Mouse (Mus musculus) ES-E14 (cell line): ENCODE data around the gene Gdf15. TPM values are rescaled to one million over a fixed set of nuclear protein-coding genes. Genes with fewer than 3 reads are reported as not detected.

Experiments used
- DNase-seq: peaks from one replicate; pipeline ENCODE4 v3.0.0-alpha.2; 2013; ENCODE audit warnings: low read depth, low spot score
- H3K27ac ChIP-seq: 2 replicates; pipeline ENCODE4 v1.5.1; 2012; ENCODE audit warnings: low read depth, mild to moderate bottlenecking, low read length, moderate library complexity, mixed read lengths; ENCODE audit not compliant: poor library complexity, insufficient read depth, severe bottlenecking
- H3K36me3 ChIP-seq: 2 replicates; pipeline ENCODE4 v1.6.1; 2012; ENCODE audit warnings: mild to moderate bottlenecking, low read length, moderate library complexity, mixed read lengths; ENCODE audit not compliant: control insufficient read depth, poor library complexity, insufficient read depth, severe bottlenecking
- H3K4me1 ChIP-seq, 2 experiments: fragments of 150-350 bp in 1 of 2; sonication (generic) in 1 of 2; 2 replicates each; pipeline ENCODE4 v1.6.1; 2012; ENCODE audit warnings: low read length in 2 of 2, mild to moderate bottlenecking in 1 of 2, mixed read lengths in 1 of 2; ENCODE audit not compliant: control insufficient read depth in 2 of 2, insufficient read depth in 2 of 2, poor library complexity in 1 of 2
- H3K4me3 ChIP-seq, 2 experiments: fragments of 150-350 bp in 1 of 2; sonication (generic) in 1 of 2; 2 replicates each; pipeline ENCODE4 v1.5.1; 2012; ENCODE audit warnings: low read length in 2 of 2, low read depth in 1 of 2, mild to moderate bottlenecking in 1 of 2, mixed read lengths in 1 of 2; ENCODE audit not compliant: insufficient read depth in 1 of 2, poor library complexity in 1 of 2, severe bottlenecking in 1 of 2
- H3K9ac ChIP-seq: 2 replicates; pipeline ENCODE4 v1.6.1; 2012; ENCODE audit warnings: low read depth, mild to moderate bottlenecking, low read length, mixed read lengths; ENCODE audit not compliant: poor library complexity, insufficient read depth, severe bottlenecking
- H3K9me3 ChIP-seq: fragments of 150-350 bp; sonication (generic); 2 replicates; pipeline ENCODE4 v1.6.1; 2012; ENCODE audit warnings: low read depth, mild to moderate bottlenecking, low read length; ENCODE audit not compliant: control insufficient read depth, insufficient read depth
- CHD2 ChIP-seq: IDR thresholded peaks from 2 replicates; pipeline ENCODE4 v1.6.1; 2014; ENCODE audit warnings: mild to moderate bottlenecking, low read depth, low read length, inconsistent platforms
- HCFC1 ChIP-seq: IDR thresholded peaks from 2 replicates; pipeline ENCODE4 v1.6.1; 2012; ENCODE audit warnings: low read length, inconsistent platforms, borderline replicate concordance; ENCODE audit not compliant: insufficient read depth
- MAFK ChIP-seq: IDR thresholded peaks from 2 replicates; pipeline ENCODE4 v1.6.1; 2014; ENCODE audit warnings: mild to moderate bottlenecking, low read depth, low read length, inconsistent platforms; ENCODE audit not compliant: insufficient read depth
- ZC3H11A ChIP-seq: IDR thresholded peaks from 2 replicates; pipeline ENCODE4 v1.6.1; 2012; ENCODE audit warnings: low read depth, mild to moderate bottlenecking, inconsistent platforms, low read length, borderline replicate concordance
- ZNF384 ChIP-seq: IDR thresholded peaks from 2 replicates; pipeline ENCODE4 v1.6.1; 2012; ENCODE audit warnings: low read depth, low read length, inconsistent platforms
- in situ Hi-C, 2 experiments: fragments of 600-800 bp; cut with MboI; formaldehyde crosslinking; loops; one replicate each; pipeline ENCODE4 v1.15.1; 2025; ENCODE audit warnings: low sequenced_read_pairs in 2 of 2, inconsistent platforms in 1 of 2; ENCODE audit not compliant: unreplicated experiment in 2 of 2
- total RNA-seq: library from RNA; depleted of rRNA; stranded (reverse); fragments of 300-350 nt; gene quantifications from 2 replicates; pipeline ENCODE4 v1.2.3, GENCODE M21; 2012

The Gdf15 gene
- total RNA-seq, 1 experiment: 7.0 TPM

DNA sequence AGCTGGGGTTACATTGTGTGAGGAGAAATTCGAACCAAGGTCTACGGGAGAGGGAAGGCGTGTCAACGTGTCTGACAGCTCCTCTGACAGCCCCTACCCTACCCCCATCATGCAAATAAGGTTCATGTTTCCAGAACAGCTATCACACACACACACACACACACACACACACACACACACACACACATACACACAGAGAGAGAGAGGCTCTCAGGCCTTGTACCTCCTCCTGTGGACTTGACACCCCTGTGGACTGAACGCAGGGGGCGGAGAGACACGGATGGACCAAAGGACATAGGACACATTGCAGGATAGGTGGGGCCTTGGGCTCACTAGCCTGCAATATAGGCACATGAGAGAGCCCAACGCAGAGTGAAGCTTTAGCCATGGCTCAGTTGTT is 4.6 kb upstream of the Gdf15 start:
- Histone ChIP-seq H3K4me1 (peaks cover 13 to 25% of the 10 kb centered on the region in 2 experiments), H3K36me3 (no peaks in the 10 kb centered on the region), H3K9ac (no peak overlapping the region), H3K27ac (no peak overlapping the region), H3K4me3 (no peak overlapping the region), H3K9me3 (no peaks in the 10 kb centered on the region)
- in situ Hi-C loops: no loop called here
- DNase-seq: no peak
- TF ChIP-seq MAFK (no peak), ZNF384 (no peak), HCFC1 (no peak), CHD2 (no peak), ZC3H11A (no peak)

DNA sequence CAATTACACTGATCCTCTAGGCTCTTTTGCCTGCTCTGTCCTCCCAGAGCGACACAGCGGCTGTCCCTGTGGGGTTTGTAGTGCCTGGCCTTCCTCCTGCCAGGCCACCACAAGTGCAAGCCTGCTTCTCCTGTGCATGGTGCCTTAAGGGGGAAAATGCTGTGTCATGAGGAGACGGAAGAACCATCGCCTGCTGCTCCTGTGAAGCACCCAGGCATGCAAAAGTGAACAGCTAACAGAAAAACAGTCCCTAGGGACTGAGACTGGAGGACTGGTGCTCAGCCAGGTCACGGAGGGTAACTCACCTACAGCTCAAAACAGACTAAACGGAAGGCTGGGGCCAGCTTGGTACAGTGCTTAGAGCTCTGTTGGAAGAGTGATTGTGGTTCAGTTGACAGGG is 3.3 kb upstream of the Gdf15 start:
- Histone ChIP-seq H3K9me3 (no peaks in the 10 kb centered on the region), H3K9ac (no peak overlapping the region), H3K36me3 (no peaks in the 10 kb centered on the region), H3K4me3 (no peak overlapping the region), H3K27ac (no peak overlapping the region; the same call in 1 of the 2 replicates), H3K4me1 (peaks cover 13 to 27% of the 10 kb centered on the region in 2 experiments)
- in situ Hi-C loops: no loop called here
- no peak for DNase-seq
- TF ChIP-seq HCFC1: no peak
- no peak for TF ChIP-seq CHD2
- TF ChIP-seq ZNF384: no peak
- no peak for TF ChIP-seq MAFK
- no peak for TF ChIP-seq ZC3H11A

DNA sequence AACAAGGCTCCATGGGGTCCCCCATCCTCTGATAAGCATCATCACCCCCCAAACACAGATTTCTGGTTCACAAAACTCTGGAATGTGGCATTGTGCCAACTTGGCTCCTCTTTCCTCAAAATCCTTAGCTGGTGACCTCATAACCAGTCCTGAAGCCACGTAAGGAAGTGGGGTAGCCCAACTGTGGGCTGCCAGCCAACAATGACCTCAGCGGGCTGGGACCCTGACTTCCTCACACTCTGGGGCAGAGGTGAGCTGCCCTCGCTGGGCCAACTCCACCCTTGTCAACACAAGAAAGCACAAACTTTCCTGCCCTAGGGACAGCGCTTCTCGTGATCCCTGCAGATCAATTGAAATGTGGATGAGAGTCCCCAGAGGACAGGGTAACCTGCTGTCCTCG is 1.8 kb upstream of the Gdf15 start:
- peaks cover 12 to 25% of the 10 kb centered on the region in 2 experiments for H3K4me1 ChIP-seq
- H3K9ac ChIP-seq: no peak overlapping the region
- H3K36me3 ChIP-seq: no peaks in the 10 kb centered on the region; the same call in 1 of the 2 replicates
- no peak for DNase-seq
- TF ChIP-seq MAFK (no peak), HCFC1 (no peak), ZNF384 (no peak), CHD2 (no peak), ZC3H11A (no peak)
- H3K4me3 ChIP-seq: no peak overlapping the region
- no peak overlapping the region for H3K27ac ChIP-seq
- in situ Hi-C loops: no loop called here
- no peaks in the 10 kb centered on the region for H3K9me3 ChIP-seq

DNA sequence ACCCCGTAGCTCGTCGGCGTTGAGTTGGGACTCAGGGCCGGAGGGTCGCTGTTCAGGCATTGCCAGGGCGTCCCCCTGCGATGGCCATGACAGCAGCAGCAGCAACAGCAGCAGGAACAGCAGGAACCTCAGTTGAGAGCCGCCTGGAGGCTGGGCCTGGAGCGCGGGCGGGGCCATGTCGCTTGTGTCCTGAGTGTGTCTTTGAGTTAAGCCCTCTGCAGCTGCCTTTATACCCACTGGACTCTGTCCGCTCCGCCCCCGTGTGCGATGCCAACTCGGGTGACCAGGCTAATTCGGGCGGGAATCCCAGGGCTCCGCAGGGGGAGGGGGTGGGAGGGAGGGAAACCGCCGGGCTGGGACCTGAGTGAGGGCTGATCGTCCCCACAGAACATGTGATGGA is 820 bp downstream of the Gdf15 start:
- no peaks in the 10 kb centered on the region for H3K9me3 ChIP-seq

More for the DNA sequence above, 820 bp downstream of the Gdf15 start:
- in situ Hi-C loops: no loop called here
- TF ChIP-seq MAFK (no peak), ZNF384 (no peak), HCFC1 (no peak), ZC3H11A (no peak), CHD2 (no peak)
- Histone ChIP-seq H3K9ac (peak overlapping the region; percentile 70), H3K27ac (peak overlapping the region; percentile 77; the same call in 1 of the 2 replicates), H3K4me3 (peak overlapping the region; percentile 61 to 62), H3K36me3 (no peaks in the 10 kb centered on the region; the same call in 1 of the 2 replicates), H3K4me1 (peaks cover 0 to 14% of the 10 kb centered on the region in 2 experiments; a peak in 2 of 4 replicates)
- DNase-seq: no peak
